Mouse (Mus musculus): Measurements from ENCODE around the gene Luc7l3. TPM values are rescaled to one million over a fixed set of nuclear protein-coding genes. Genes with fewer than 3 reads are reported as not detected.

Gene Luc7l3
- total and polyA plus RNA-seq, 3 experiments, result 38.7 to 260 (median 238) TPM

DNA sequence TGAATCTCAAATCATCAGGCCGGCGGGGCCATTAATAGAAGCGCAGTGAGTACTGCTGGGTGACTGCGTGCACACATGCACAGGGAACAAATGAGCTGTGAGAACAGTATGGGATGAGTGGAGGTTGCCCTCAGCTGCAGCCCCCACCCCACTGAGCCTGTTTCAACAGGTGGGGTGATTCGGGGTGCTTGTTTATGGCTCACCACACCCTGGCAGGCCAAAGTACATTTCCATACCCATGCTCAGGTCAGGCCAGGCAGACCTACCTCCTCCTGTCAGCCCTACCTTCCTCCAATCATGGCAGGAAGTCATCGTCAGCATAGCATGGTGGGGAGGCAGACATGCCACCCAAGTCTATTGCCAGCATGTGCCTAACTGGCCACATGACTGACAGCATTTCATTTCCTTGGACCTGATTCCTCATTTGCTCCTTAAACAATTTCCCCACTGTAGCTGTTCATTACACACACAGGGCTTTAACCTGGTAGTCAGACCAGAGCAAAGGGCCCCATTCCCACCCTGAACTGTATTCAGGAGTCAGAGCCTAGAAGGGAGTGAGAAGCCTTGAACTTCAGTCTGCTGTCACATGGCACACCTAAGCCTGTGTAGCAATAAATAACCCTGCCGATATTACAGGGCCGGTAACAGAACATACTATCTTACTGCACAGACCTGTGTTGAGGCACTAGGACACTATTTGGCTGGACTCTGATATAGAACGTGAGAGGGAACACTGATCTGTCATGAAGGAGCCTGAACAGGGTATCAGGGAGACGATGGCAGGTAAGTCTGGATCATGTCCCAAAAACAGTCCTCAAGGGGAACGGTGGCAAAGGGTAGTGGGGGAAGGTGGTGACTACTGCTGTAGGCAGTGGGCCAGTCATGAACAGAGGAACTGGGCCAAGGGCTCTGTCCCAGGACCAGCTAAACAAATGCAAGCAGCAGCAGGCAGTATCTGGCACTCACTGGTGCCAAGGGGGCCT is 40.3 kb downstream of the Luc7l3 start, which contains the start of gene Gm21885:
TSS of gene Gm21885 (plus strand) at position 675 of the 983 bp plus-strand sequence.
- H3K9me3 ChIP-seq (replicated peaks), result no peaks in the 10 kb centered on the region
- TF ChIP-seq GATA2 (IDR thresholded peaks at IDR 0.05; ENCODE audit: borderline replicate concordance, low read depth, low read length) (no peak), CTCF (IDR thresholded peaks at IDR 0.05; ENCODE audit: low read depth, low read length) (no peak), POLR2AphosphoS5 (IDR thresholded peaks at IDR 0.05; ENCODE audit: insufficient replicate concordance, low read depth, low read length) (no peak), GATA1 (IDR thresholded peaks at IDR 0.05; ENCODE audit: borderline replicate concordance, low read length) (no peak), TAL1 (conservative IDR thresholded peaks at IDR 0.05; ENCODE audit: low read depth, low read length) (no peak)
- peaks cover 56% of the 10 kb centered on the region for H3K36me3 ChIP-seq (replicated peaks)
- H3K4me1 ChIP-seq (ENCODE audit: insufficient read depth, low read depth, low read length), result peaks cover 24% of the 10 kb centered on the region
- no peak for DNase-seq (ENCODE audit: low spot score)
- no peak within 1 kb of the TSS for H3K4me3 ChIP-seq (ENCODE audit: low read depth, low read length)
- ATAC-seq (ENCODE audit: extremely low read depth, insufficient number of reproducible peaks, low FRiP score, poor library complexity, severe bottlenecking), result no peak
- no peaks in the 10 kb centered on the region for H3K27me3 ChIP-seq (ENCODE audit: insufficient read depth, low read length)

DNA sequence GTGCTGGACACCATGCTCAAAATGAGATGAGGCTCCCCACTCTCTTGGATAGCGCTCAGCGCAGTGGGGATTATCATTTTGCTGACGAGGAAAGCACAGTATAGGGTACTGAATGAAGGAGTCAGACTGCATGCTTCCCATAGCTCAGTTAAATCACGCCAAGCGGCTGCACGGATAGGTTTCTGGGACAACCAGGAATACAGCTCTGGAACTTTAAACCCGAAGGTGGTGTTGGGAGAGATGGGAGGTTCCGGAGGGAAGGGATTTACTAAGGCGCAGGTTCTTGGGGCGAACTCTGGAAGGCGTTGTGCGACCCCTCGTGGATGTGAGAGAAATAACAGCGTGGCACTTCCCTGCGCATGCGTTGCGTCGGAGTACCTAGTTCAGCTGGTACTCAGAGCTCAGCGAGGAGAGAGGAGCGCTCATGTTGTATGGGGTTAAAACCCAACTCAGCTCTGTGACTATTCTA is 44.9 kb downstream of the Luc7l3 start:
- peaks cover 13% of the 10 kb centered on the region for H3K36me3 ChIP-seq (replicated peaks)
- H3K4me1 ChIP-seq (ENCODE audit: insufficient read depth, low read depth, low read length), result peaks cover 58% of the 10 kb centered on the region
- H3K4me3 ChIP-seq (ENCODE audit: low read depth, low read length), result peak overlapping the region; percentile 56; the same call in 1 of the 2 replicates
- ATAC-seq (ENCODE audit: extremely low read depth, insufficient number of reproducible peaks, low FRiP score, poor library complexity, severe bottlenecking) (peak; percentile 62), DNase-seq (ENCODE audit: low spot score) (peak; percentile 60)
- no peaks in the 10 kb centered on the region for H3K9me3 ChIP-seq (replicated peaks)
- TF ChIP-seq GATA2 (IDR thresholded peaks at IDR 0.05; ENCODE audit: borderline replicate concordance, low read depth, low read length) (no peak), CTCF (IDR thresholded peaks at IDR 0.05; ENCODE audit: low read depth, low read length) (peak; percentile 94)
- no peaks in the 10 kb centered on the region for H3K27me3 ChIP-seq (ENCODE audit: insufficient read depth, low read length)

DNA sequence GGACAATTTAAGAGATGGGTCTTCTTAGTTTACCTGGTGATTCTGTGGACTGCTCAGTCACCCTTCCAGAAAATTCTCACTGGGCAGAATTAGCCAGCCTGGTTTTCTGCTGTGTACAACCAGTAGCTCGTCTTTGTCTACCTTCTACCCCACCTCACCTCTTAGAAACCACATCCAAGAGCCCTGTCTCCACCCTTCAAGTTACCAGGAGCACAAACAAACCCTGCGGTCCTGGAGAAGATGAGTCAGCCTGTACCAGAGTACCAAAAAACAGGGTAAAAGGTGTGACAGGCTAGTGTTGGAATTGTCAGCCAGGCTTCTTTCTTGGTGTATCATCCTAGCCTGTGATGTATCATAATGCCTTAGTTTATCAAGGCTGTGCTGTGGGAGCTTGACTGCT is 46.1 kb downstream of the Luc7l3 start:
- no peak for DNase-seq (ENCODE audit: low spot score)
- Histone ChIP-seq H3K27me3 (ENCODE audit: insufficient read depth, low read length) (no peaks in the 10 kb centered on the region), H3K4me3 (ENCODE audit: low read depth, low read length) (no peak overlapping the region), H3K36me3 (replicated peaks) (peaks cover 2% of the 10 kb centered on the region), H3K4me1 (ENCODE audit: insufficient read depth, low read depth, low read length) (peaks cover 54% of the 10 kb centered on the region), H3K9me3 (replicated peaks) (no peaks in the 10 kb centered on the region)
- ATAC-seq (ENCODE audit: extremely low read depth, insufficient number of reproducible peaks, low FRiP score, poor library complexity, severe bottlenecking), result no peak
- no peak for TF ChIP-seq GATA1 (IDR thresholded peaks at IDR 0.05; ENCODE audit: borderline replicate concordance, low read length)
- TF ChIP-seq CTCF (IDR thresholded peaks at IDR 0.05; ENCODE audit: low read depth, low read length), result no peak
- no peak for TF ChIP-seq TAL1 (conservative IDR thresholded peaks at IDR 0.05; ENCODE audit: low read depth, low read length)
- no peak for TF ChIP-seq GATA2 (IDR thresholded peaks at IDR 0.05; ENCODE audit: borderline replicate concordance, low read depth, low read length)
- TF ChIP-seq POLR2AphosphoS5 (IDR thresholded peaks at IDR 0.05; ENCODE audit: insufficient replicate concordance, low read depth, low read length), result no peak

DNA sequence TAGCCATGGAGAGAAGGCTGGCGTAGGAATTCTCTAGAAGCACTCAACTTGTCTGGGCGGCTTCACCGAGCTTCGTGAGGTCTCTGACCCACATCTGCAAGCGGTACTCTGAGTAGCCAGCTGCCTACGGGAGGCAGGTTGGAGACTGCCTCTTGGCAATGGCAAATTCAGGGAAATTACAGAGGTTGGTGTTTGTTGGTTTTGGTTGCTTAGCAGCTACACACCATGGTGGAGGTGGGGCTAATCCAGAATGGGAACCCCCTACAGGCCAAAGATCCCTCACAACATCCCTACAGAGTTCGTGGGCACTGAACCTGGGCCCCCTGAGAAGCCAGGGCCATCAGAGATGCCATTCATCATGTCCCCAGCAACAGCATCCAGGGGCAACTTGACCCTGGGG is 46.6 kb downstream of the Luc7l3 start:
- no peak for TF ChIP-seq TAL1 (conservative IDR thresholded peaks at IDR 0.05; ENCODE audit: low read depth, low read length)
- TF ChIP-seq GATA1 (IDR thresholded peaks at IDR 0.05; ENCODE audit: borderline replicate concordance, low read length), result no peak
- TF ChIP-seq POLR2AphosphoS5 (IDR thresholded peaks at IDR 0.05; ENCODE audit: insufficient replicate concordance, low read depth, low read length), result no peak
- no peak for TF ChIP-seq CTCF (IDR thresholded peaks at IDR 0.05; ENCODE audit: low read depth, low read length)
- TF ChIP-seq GATA2 (IDR thresholded peaks at IDR 0.05; ENCODE audit: borderline replicate concordance, low read depth, low read length), result no peak
- H3K36me3 ChIP-seq (replicated peaks), result no peaks in the 10 kb centered on the region
- ATAC-seq (ENCODE audit: extremely low read depth, insufficient number of reproducible peaks, low FRiP score, poor library complexity, severe bottlenecking) (no peak), DNase-seq (ENCODE audit: low spot score) (no peak)
- peaks cover 54% of the 10 kb centered on the region for H3K4me1 ChIP-seq (ENCODE audit: insufficient read depth, low read depth, low read length)
- H3K27me3 ChIP-seq (ENCODE audit: insufficient read depth, low read length), result no peaks in the 10 kb centered on the region
- no peak overlapping the region; the same call in 1 of the 2 replicates for H3K4me3 ChIP-seq (ENCODE audit: low read depth, low read length)
- H3K9me3 ChIP-seq (replicated peaks), result no peaks in the 10 kb centered on the region

DNA sequence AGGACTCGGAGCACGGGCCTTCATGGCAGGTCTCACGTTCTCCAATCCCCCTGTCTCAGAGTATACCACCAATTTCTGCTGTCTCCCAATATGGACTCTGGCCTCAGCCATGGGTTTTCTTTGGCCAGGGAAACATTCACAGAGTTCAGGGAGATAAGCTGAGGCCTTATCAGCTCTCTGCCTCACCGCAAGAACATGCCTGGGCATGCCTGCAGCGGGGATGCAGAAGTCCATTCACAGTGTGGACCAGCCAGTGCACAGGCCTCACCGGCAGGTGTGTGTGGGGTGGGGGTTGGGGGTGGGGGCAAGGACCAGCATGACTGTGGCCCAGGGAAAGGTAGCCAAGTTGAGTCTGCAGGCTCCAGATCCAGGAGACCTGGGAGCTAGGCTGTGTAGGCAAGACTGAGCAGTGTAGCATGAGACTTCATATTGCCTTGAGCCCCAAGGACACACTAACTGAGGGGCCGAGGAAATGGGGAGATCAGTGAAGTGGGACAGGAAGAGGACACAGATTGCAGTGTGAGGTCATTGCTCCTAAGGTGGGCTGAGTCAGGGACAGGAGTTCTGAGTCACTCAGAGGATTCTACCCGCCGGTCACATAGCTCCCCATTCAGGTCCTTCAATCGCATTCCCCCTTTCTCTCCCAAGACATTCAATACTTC is 47.5 kb downstream of the Luc7l3 start:
- peaks cover 59% of the 10 kb centered on the region for H3K4me1 ChIP-seq (ENCODE audit: insufficient read depth, low read depth, low read length)
- no peaks in the 10 kb centered on the region for H3K9me3 ChIP-seq (replicated peaks)
- DNase-seq (ENCODE audit: low spot score) (no peak), ATAC-seq (ENCODE audit: extremely low read depth, insufficient number of reproducible peaks, low FRiP score, poor library complexity, severe bottlenecking) (0 out of 2 replicates have a peak, but pooled peaks have one; percentile 25)
- no peak for TF ChIP-seq CTCF (IDR thresholded peaks at IDR 0.05; ENCODE audit: low read depth, low read length)
- no peak for TF ChIP-seq GATA1 (IDR thresholded peaks at IDR 0.05; ENCODE audit: borderline replicate concordance, low read length)
- no peak for TF ChIP-seq TAL1 (conservative IDR thresholded peaks at IDR 0.05; ENCODE audit: low read depth, low read length)
- no peak for TF ChIP-seq GATA2 (IDR thresholded peaks at IDR 0.05; ENCODE audit: borderline replicate concordance, low read depth, low read length)
- TF ChIP-seq POLR2AphosphoS5 (IDR thresholded peaks at IDR 0.05; ENCODE audit: insufficient replicate concordance, low read depth, low read length), result no peak
- peak overlapping the region; percentile 44; the same call in 1 of the 2 replicates for H3K4me3 ChIP-seq (ENCODE audit: low read depth, low read length)
- H3K36me3 ChIP-seq (replicated peaks), result no peaks in the 10 kb centered on the region
- peaks cover 7% of the 10 kb centered on the region; the same call in 1 of the 2 replicates for H3K27me3 ChIP-seq (ENCODE audit: insufficient read depth, low read length)

Data from G1E (cell line).